Mouse (Mus musculus) intestine, postnatal 0 days (tissue): ENCODE measurements around the gene Mapkap1. TPM values are rescaled to one million over a fixed set of nuclear protein-coding genes. Genes with fewer than 3 reads are reported as not detected.
A peak's percentile ranks its signal among the peaks of the same experiment; 100 is the strongest.

Experiments
- ATAC-seq: fragments of 200-750 bp; cut with Nextera tagmentation; 2 replicates; pipeline ENCODE4 v1.8.0; 2017; ENCODE audit warnings: mild to moderate bottlenecking, moderate TSS enrichment, moderate library complexity
- H3K27ac ChIP-seq: fragments of 300-500 bp; sonication (generic); 2 replicates; pipeline ENCODE4 v1.5.1; 2014; ENCODE audit warnings: mild to moderate bottlenecking, low read depth, low read length, moderate library complexity
- H3K27me3 ChIP-seq: fragments of 300-500 bp; sonication (generic); replicated peaks from 2 replicates; pipeline ENCODE4 v1.6.1; 2014; ENCODE audit warnings: low read length, mixed read lengths; ENCODE audit not compliant: control insufficient read depth, insufficient read depth
- H3K36me3 ChIP-seq: fragments of 300-500 bp; sonication (generic); 2 replicates; pipeline ENCODE4 v1.6.1; 2014; ENCODE audit warnings: mild to moderate bottlenecking, moderate library complexity; ENCODE audit not compliant: control insufficient read depth, insufficient read depth
- H3K4me1 ChIP-seq: fragments of 300-500 bp; sonication (generic); replicated peaks from 2 replicates; pipeline ENCODE4 v1.6.1; 2014; ENCODE audit warnings: antibody characterized with exemption, low read length, mixed read lengths; ENCODE audit not compliant: control insufficient read depth, insufficient read depth
- H3K4me2 ChIP-seq: fragments of 300-500 bp; sonication (generic); replicated peaks from 2 replicates; pipeline ENCODE4 v1.6.1; 2014; ENCODE audit warnings: low read depth, mild to moderate bottlenecking, moderate library complexity
- H3K4me3 ChIP-seq: fragments of 300-500 bp; sonication (generic); 2 replicates; pipeline ENCODE4 v1.5.1; 2014; ENCODE audit warnings: low read depth, low read length
- H3K9ac ChIP-seq: fragments of 300-500 bp; sonication (generic); 2 replicates; pipeline ENCODE4 v1.6.1; 2014; ENCODE audit warnings: mild to moderate bottlenecking, low read depth, low read length
- H3K9me3 ChIP-seq: fragments of 300-500 bp; sonication (generic); 2 replicates; pipeline ENCODE4 v1.6.1; 2016; ENCODE audit warnings: mixed run types; ENCODE audit not compliant: control insufficient read depth
- CTCF ChIP-seq: sonication (generic); IDR thresholded peaks from 2 replicates; pipeline ENCODE4 v1.5.1; 2016; ENCODE audit warnings: low read depth, mild to moderate bottlenecking, control low read depth, antibody characterized with exemption, moderate library complexity
- WGBS: fragments of 180-500 bp; shearing (Covaris S2); extraction: QIAGEN DNeasy Blood & Tissue Kit; methylation state at CpG from one replicate; pipeline ENCODE4 v1.1.7; 2014; 5-methylcytosine and 5-hydroxymethylcytosine counted together
- polyA plus RNA-seq: library from polyadenylated mRNA; unstranded; fragments of >200 nt; fragmentation: Nextera tagmentation; extraction: Ambion mirVana; gene quantifications from 2 replicates; pipeline ENCODE4 v1.2.1, GENCODE M21; 2015

Mapkap1 gene
- polyA plus RNA-seq, 1 experiment from 2014 or later, result 73.0 TPM

GRCm38 (mm10) chr2:34407596-34407995 is 1.0 kb downstream of the Mapkap1 start:
- H3K4me1 ChIP-seq, result no peaks in the 10 kb centered on the region
- peak overlapping the region; percentile 87 for H3K4me3 ChIP-seq
- no peak for TF ChIP-seq CTCF
- ATAC-seq, result no peak
- peak overlapping the region; percentile 72 for H3K4me2 ChIP-seq
- no peaks in the 10 kb centered on the region for H3K9me3 ChIP-seq
- peak overlapping the region; percentile 82 for H3K9ac ChIP-seq
- WGBS, result 34% methylated on average over 7 of the region's 7 CpGs
- no peaks in the 10 kb centered on the region for H3K36me3 ChIP-seq
- no peaks in the 10 kb centered on the region for H3K27me3 ChIP-seq
- peak overlapping the region; percentile 96; the same call in 1 of the 2 replicates for H3K27ac ChIP-seq

GRCm38 (mm10) chr2:34408341-34408740 is 1.8 kb downstream of the Mapkap1 start:
- TF ChIP-seq CTCF, result no peak
- WGBS, result 92% methylated on average over 10 of the region's 10 CpGs
- Histone ChIP-seq H3K9me3 (no peaks in the 10 kb centered on the region), H3K4me2 (no peak overlapping the region), H3K4me3 (no peak overlapping the region), H3K27me3 (no peaks in the 10 kb centered on the region), H3K27ac (no peak overlapping the region), H3K36me3 (no peaks in the 10 kb centered on the region), H3K4me1 (no peaks in the 10 kb centered on the region), H3K9ac (no peak overlapping the region)
- ATAC-seq, result no peak

- no peaks in the 10 kb centered on the region for H3K4me1 ChIP-seq
- no peak for TF ChIP-seq CTCF
- WGBS, result 74% methylated on average over 5 of the region's 5 CpGs
- no peaks in the 10 kb centered on the region for H3K9me3 ChIP-seq
- H3K4me2 ChIP-seq, result no peak overlapping the region
- H3K27me3 ChIP-seq, result no peaks in the 10 kb centered on the region
- H3K27ac ChIP-seq, result no peak overlapping the region
- no peak overlapping the region for H3K4me3 ChIP-seq
- no peak for ATAC-seq
- no peak overlapping the region for H3K9ac ChIP-seq
- no peaks in the 10 kb centered on the region for H3K36me3 ChIP-seq
Observed at GRCm38 (mm10) chr2:34409741-34410340, 3.3 kb downstream of the Mapkap1 start.

GRCm38 (mm10) chr2:34420256-34420655 is 13.7 kb downstream of the Mapkap1 start:
- TF ChIP-seq CTCF, result no peak
- H3K4me3 ChIP-seq, result no peak overlapping the region
- no peak overlapping the region for H3K9ac ChIP-seq
- no peaks in the 10 kb centered on the region for H3K9me3 ChIP-seq
- H3K36me3 ChIP-seq, result no peaks in the 10 kb centered on the region; the same call in 1 of the 2 replicates
- no peak overlapping the region for H3K4me2 ChIP-seq
- H3K27ac ChIP-seq, result peak overlapping the region; percentile 66; the same call in 1 of the 2 replicates
- no peaks in the 10 kb centered on the region for H3K27me3 ChIP-seq
- H3K4me1 ChIP-seq, result no peaks in the 10 kb centered on the region
- ATAC-seq, result 0 out of 2 replicates have a peak, but pooled peaks have one; percentile 28
- WGBS, result 36% methylated on average over 1 of the region's 1 CpGs

- no peak overlapping the region for H3K9ac ChIP-seq
- no peaks in the 10 kb centered on the region for H3K9me3 ChIP-seq
- no peak for TF ChIP-seq CTCF
- WGBS, result 85% methylated on average over 3 of the region's 3 CpGs
- H3K36me3 ChIP-seq, result no peaks in the 10 kb centered on the region; the same call in 1 of the 2 replicates
- ATAC-seq, result no peak
- H3K4me2 ChIP-seq, result no peak overlapping the region
- H3K4me3 ChIP-seq, result no peak overlapping the region
- no peak overlapping the region for H3K27ac ChIP-seq
- H3K4me1 ChIP-seq, result no peaks in the 10 kb centered on the region
- H3K27me3 ChIP-seq, result no peaks in the 10 kb centered on the region
Observed at GRCm38 (mm10) chr2:34424186-34424585, 17.6 kb downstream of the Mapkap1 start.

GRCm38 (mm10) chr2:34425573-34426223 is 19.1 kb downstream of the Mapkap1 start:
- TF ChIP-seq CTCF, result no peak
- Histone ChIP-seq H3K4me2 (no peak overlapping the region), H3K27ac (no peak overlapping the region), H3K36me3 (no peaks in the 10 kb centered on the region), H3K4me3 (no peak overlapping the region), H3K27me3 (no peaks in the 10 kb centered on the region), H3K9ac (no peak overlapping the region), H3K9me3 (no peaks in the 10 kb centered on the region), H3K4me1 (no peaks in the 10 kb centered on the region)
- 71% methylated on average over 4 of the region's 4 CpGs for WGBS
- no peak for ATAC-seq
